Mouse (Mus musculus): ENCODE measurements around the gene Nedd4. TPM values are rescaled to one million over a fixed set of nuclear protein-coding genes. Genes with fewer than 3 reads are reported as not detected.

Gene Nedd4
- polyA plus RNA-seq, 1 experiment from 2014 or later, result 660 TPM

- peaks cover 17% of the 10 kb centered on the region; the same call in 1 of the 2 replicates for H3K4me1 ChIP-seq
Measured at GRCm38 (mm10) chr9:72693081-72693696, 31.0 kb downstream of the Nedd4 start.

GRCm38 (mm10) chr9:72693861-72694260 is 31.7 kb downstream of the Nedd4 start:
- Histone ChIP-seq H3K27ac (replicated peaks) (no peak overlapping the region), H3K36me3 (replicated peaks) (peaks cover 98% of the 10 kb centered on the region)

More at GRCm38 (mm10) chr9:72693081-72693696, 31.0 kb downstream of the Nedd4 start:
- 81% methylated on average over 24 of the region's 24 CpGs for WGBS
- Histone ChIP-seq H3K4me3 (no peak overlapping the region), H3K36me3 (replicated peaks) (peaks cover 98% of the 10 kb centered on the region), H3K27me3 (replicated peaks; ENCODE audit: low read depth, poor library complexity, severe bottlenecking) (no peaks in the 10 kb centered on the region), H3K9me3 (no peaks in the 10 kb centered on the region), H3K27ac (replicated peaks) (no peak overlapping the region)
- no peak for DNase-seq (ENCODE audit: low spot score)

GRCm38 (mm10) chr9:72696508-72696907 is 34.4 kb downstream of the Nedd4 start:
- Histone ChIP-seq H3K4me1 (peaks cover 17% of the 10 kb centered on the region; the same call in 1 of the 2 replicates), H3K27ac (replicated peaks) (no peak overlapping the region), H3K4me3 (no peak overlapping the region), H3K27me3 (replicated peaks; ENCODE audit: low read depth, poor library complexity, severe bottlenecking) (no peaks in the 10 kb centered on the region), H3K9me3 (no peaks in the 10 kb centered on the region), H3K36me3 (replicated peaks) (peaks cover 98% of the 10 kb centered on the region)
- 78% methylated on average over 3 of the region's 3 CpGs for WGBS
- no peak for DNase-seq (ENCODE audit: low spot score)

More at GRCm38 (mm10) chr9:72693861-72694260, 31.7 kb downstream of the Nedd4 start:
- H3K4me1 ChIP-seq, result peaks cover 17% of the 10 kb centered on the region; the same call in 1 of the 2 replicates
- DNase-seq (ENCODE audit: low spot score), result no peak
- 93% methylated on average over 14 of the region's 14 CpGs for WGBS
- no peaks in the 10 kb centered on the region for H3K27me3 ChIP-seq (replicated peaks; ENCODE audit: low read depth, poor library complexity, severe bottlenecking)
- no peak overlapping the region for H3K4me3 ChIP-seq
- no peaks in the 10 kb centered on the region for H3K9me3 ChIP-seq

- H3K27ac ChIP-seq (replicated peaks), result no peak overlapping the region
- no peaks in the 10 kb centered on the region for H3K9me3 ChIP-seq
- H3K27me3 ChIP-seq (replicated peaks; ENCODE audit: low read depth, poor library complexity, severe bottlenecking), result no peaks in the 10 kb centered on the region
- H3K4me1 ChIP-seq, result peaks cover 9% of the 10 kb centered on the region; the same call in 1 of the 2 replicates
- 95% methylated on average over 4 of the region's 4 CpGs for WGBS
- DNase-seq (ENCODE audit: low spot score), result no peak
- H3K36me3 ChIP-seq (replicated peaks), result peaks cover 98% of the 10 kb centered on the region
- H3K4me3 ChIP-seq, result no peak overlapping the region
Measured at GRCm38 (mm10) chr9:72697779-72698178, 35.6 kb downstream of the Nedd4 start.

GRCm38 (mm10) chr9:72699702-72700101 is 37.6 kb downstream of the Nedd4 start:
- DNase-seq (ENCODE audit: low spot score), result no peak
- Histone ChIP-seq H3K27ac (replicated peaks) (no peak overlapping the region), H3K4me1 (0 out of 2 replicates have a peak, but pooled peaks cover 2% of the 10 kb centered on the region), H3K36me3 (replicated peaks) (peaks cover 98% of the 10 kb centered on the region), H3K9me3 (no peaks in the 10 kb centered on the region), H3K27me3 (replicated peaks; ENCODE audit: low read depth, poor library complexity, severe bottlenecking) (no peaks in the 10 kb centered on the region), H3K4me3 (no peak overlapping the region)
- 88% methylated on average over 3 of the region's 3 CpGs for WGBS

- Histone ChIP-seq H3K27ac (replicated peaks) (no peak overlapping the region), H3K27me3 (replicated peaks; ENCODE audit: low read depth, poor library complexity, severe bottlenecking) (no peaks in the 10 kb centered on the region), H3K4me1 (no peaks in the 10 kb centered on the region), H3K36me3 (replicated peaks) (peaks cover 98% of the 10 kb centered on the region), H3K4me3 (no peak overlapping the region), H3K9me3 (no peaks in the 10 kb centered on the region)
- 76% methylated on average over 8 of the region's 8 CpGs for WGBS
- no peak for DNase-seq (ENCODE audit: low spot score)
Measured at GRCm38 (mm10) chr9:72701441-72701840, 39.3 kb downstream of the Nedd4 start.

- no peak for DNase-seq (ENCODE audit: low spot score)
- no peak overlapping the region for H3K4me3 ChIP-seq
- no peak overlapping the region for H3K27ac ChIP-seq (replicated peaks)
- peaks cover 98% of the 10 kb centered on the region for H3K36me3 ChIP-seq (replicated peaks)
- WGBS, result 95% methylated on average over 2 of the region's 2 CpGs
- no peaks in the 10 kb centered on the region for H3K4me1 ChIP-seq
- H3K27me3 ChIP-seq (replicated peaks; ENCODE audit: low read depth, poor library complexity, severe bottlenecking), result no peaks in the 10 kb centered on the region
- no peaks in the 10 kb centered on the region for H3K9me3 ChIP-seq
Measured at GRCm38 (mm10) chr9:72702075-72702474, 39.9 kb downstream of the Nedd4 start.

GRCm38 (mm10) chr9:72703142-72703541 is 41.0 kb downstream of the Nedd4 start:
- H3K36me3 ChIP-seq (replicated peaks), result peaks cover 100% of the 10 kb centered on the region

GRCm38 (mm10) chr9:72703754-72704153 is 41.6 kb downstream of the Nedd4 start:
- H3K4me1 ChIP-seq, result no peaks in the 10 kb centered on the region
- peaks cover 100% of the 10 kb centered on the region for H3K36me3 ChIP-seq (replicated peaks)
- H3K4me3 ChIP-seq, result no peak overlapping the region
- no peaks in the 10 kb centered on the region for H3K27me3 ChIP-seq (replicated peaks; ENCODE audit: low read depth, poor library complexity, severe bottlenecking)
- WGBS, result 85% methylated on average over 6 of the region's 6 CpGs
- H3K27ac ChIP-seq (replicated peaks), result no peak overlapping the region
- no peak for DNase-seq (ENCODE audit: low spot score)
- no peaks in the 10 kb centered on the region for H3K9me3 ChIP-seq

More at GRCm38 (mm10) chr9:72703142-72703541, 41.0 kb downstream of the Nedd4 start:
- Histone ChIP-seq H3K27ac (replicated peaks) (no peak overlapping the region), H3K27me3 (replicated peaks; ENCODE audit: low read depth, poor library complexity, severe bottlenecking) (no peaks in the 10 kb centered on the region), H3K4me1 (no peaks in the 10 kb centered on the region), H3K4me3 (no peak overlapping the region), H3K9me3 (no peaks in the 10 kb centered on the region)
- DNase-seq (ENCODE audit: low spot score), result no peak
- WGBS, result 91% methylated on average over 4 of the region's 4 CpGs

GRCm38 (mm10) chr9:72705270-72705669 is 43.1 kb downstream of the Nedd4 start:
- Histone ChIP-seq H3K36me3 (replicated peaks) (peaks cover 100% of the 10 kb centered on the region), H3K4me3 (no peak overlapping the region), H3K27me3 (replicated peaks; ENCODE audit: low read depth, poor library complexity, severe bottlenecking) (no peaks in the 10 kb centered on the region), H3K27ac (replicated peaks) (no peak overlapping the region), H3K9me3 (no peaks in the 10 kb centered on the region), H3K4me1 (no peaks in the 10 kb centered on the region)
- WGBS, result 87% methylated on average over 2 of the region's 2 CpGs
- no peak for DNase-seq (ENCODE audit: low spot score)

- no peaks in the 10 kb centered on the region for H3K27me3 ChIP-seq (replicated peaks; ENCODE audit: low read depth, poor library complexity, severe bottlenecking)
- H3K9me3 ChIP-seq, result no peaks in the 10 kb centered on the region
- H3K4me3 ChIP-seq, result no peak overlapping the region
- DNase-seq (ENCODE audit: low spot score), result no peak
- no peak overlapping the region for H3K27ac ChIP-seq (replicated peaks)
- H3K36me3 ChIP-seq (replicated peaks), result peaks cover 100% of the 10 kb centered on the region
- H3K4me1 ChIP-seq, result no peaks in the 10 kb centered on the region
- WGBS, result 93% methylated on average over 2 of the region's 2 CpGs
Measured at GRCm38 (mm10) chr9:72707999-72708398, 45.9 kb downstream of the Nedd4 start.

GRCm38 (mm10) chr9:72708690-72709089 is 46.5 kb downstream of the Nedd4 start:
- no peaks in the 10 kb centered on the region for H3K4me1 ChIP-seq
- H3K36me3 ChIP-seq (replicated peaks), result peaks cover 100% of the 10 kb centered on the region
- no peak for DNase-seq (ENCODE audit: low spot score)
- H3K27me3 ChIP-seq (replicated peaks; ENCODE audit: low read depth, poor library complexity, severe bottlenecking), result no peaks in the 10 kb centered on the region
- no peak overlapping the region for H3K27ac ChIP-seq (replicated peaks)
- no peak overlapping the region for H3K4me3 ChIP-seq
- WGBS, result 93% methylated on average over 5 of the region's 5 CpGs
- H3K9me3 ChIP-seq, result no peaks in the 10 kb centered on the region

GRCm38 (mm10) chr9:72710060-72710459 is 47.9 kb downstream of the Nedd4 start:
- H3K4me1 ChIP-seq, result no peaks in the 10 kb centered on the region
- WGBS, result 80% methylated on average over 5 of the region's 5 CpGs
- peaks cover 100% of the 10 kb centered on the region for H3K36me3 ChIP-seq (replicated peaks)
- H3K27ac ChIP-seq (replicated peaks), result no peak overlapping the region
- no peaks in the 10 kb centered on the region for H3K27me3 ChIP-seq (replicated peaks; ENCODE audit: low read depth, poor library complexity, severe bottlenecking)
- H3K4me3 ChIP-seq, result no peak overlapping the region
- no peak for DNase-seq (ENCODE audit: low spot score)
- no peaks in the 10 kb centered on the region for H3K9me3 ChIP-seq

All from embryonic facial prominence, embryonic 10.5 days (tissue).